In the genomic region with DNA sequence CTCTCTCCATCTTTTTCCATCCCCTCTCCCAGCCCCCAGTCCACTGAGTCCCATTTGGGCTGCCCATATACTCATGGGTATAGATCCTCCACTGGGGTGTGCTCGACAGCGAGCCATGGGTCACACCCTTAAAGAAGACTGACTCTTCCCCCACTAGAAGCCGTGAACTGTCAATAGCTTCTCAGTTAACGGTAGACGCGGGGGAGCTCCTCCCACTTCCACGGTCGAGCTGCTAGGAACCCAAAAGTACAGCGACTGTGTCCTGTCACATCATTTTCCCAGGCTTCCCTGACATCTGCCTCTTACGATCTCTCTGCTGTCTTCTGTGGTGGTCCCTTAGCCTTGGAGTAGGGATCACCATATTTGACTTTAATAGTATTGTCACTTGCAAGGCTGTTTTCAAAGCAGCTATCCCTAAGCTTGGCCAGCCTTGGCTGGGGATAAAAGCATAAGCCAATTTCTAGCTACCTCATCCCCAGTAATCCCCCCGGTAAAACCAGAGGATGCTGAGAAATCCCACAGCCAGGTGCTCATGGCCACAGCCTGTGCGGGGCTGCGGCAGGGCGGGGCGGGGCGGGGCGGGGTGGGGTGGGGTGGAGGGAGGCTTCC, we compare ENCODE assay signal across 9 mouse cellular contexts.
DNase-seq lines count a peak whose midpoint lies in the region; ATAC-seq and TF ChIP-seq lines count a peak whose summit lies in the region.
"Had no signal": no experiment of that assay in that cellular context is flagged by ENCODE, and none has a peak within 500 bp of the region (broad histone marks: within the 10 kb centered on the region; RNA-seq: fewer than 3 reads in every experiment).

No protein-coding gene starts in this region.

- H3K27ac ChIP-seq in heart, embryonic 13.5 days (replicated peaks), result no peak overlapping the region
- no peak overlapping the region for H3K27ac ChIP-seq in stomach, embryonic 14.5 days (ENCODE audit: low read length)
- no peak overlapping the region for H3K27ac ChIP-seq in stomach, postnatal 0 days (replicated peaks)
- H3K27ac ChIP-seq in midbrain, postnatal 0 days (ENCODE audit: low read depth, low read length), result no peak overlapping the region
- H3K27ac ChIP-seq in layer of hippocampus, adult 2 months, result no peak overlapping the region

- ATAC-seq in heart, embryonic 13.5 days (ENCODE audit: extremely low read depth, insufficient number of reproducible peaks, low FRiP score, low TSS enrichment), result no peak
- ATAC-seq in stomach, embryonic 14.5 days (ENCODE audit: insufficient number of reproducible peaks, insufficient read depth, low FRiP score, low read depth), result no peak
- ATAC-seq in stomach, postnatal 0 days (ENCODE audit: low FRiP score, low TSS enrichment), result no peak
- no peak for ATAC-seq in midbrain, postnatal 0 days (ENCODE audit: low FRiP score)

- H3K4me1 ChIP-seq in heart, embryonic 13.5 days, result no peaks in the 10 kb centered on the region
- no peaks in the 10 kb centered on the region for H3K4me1 ChIP-seq in stomach, embryonic 14.5 days (ENCODE audit: control insufficient read depth, insufficient read depth, low read length)
- H3K4me1 ChIP-seq in stomach, postnatal 0 days (replicated peaks; ENCODE audit: control insufficient read depth, insufficient read depth), result no peaks in the 10 kb centered on the region
- no peaks in the 10 kb centered on the region for H3K4me1 ChIP-seq in midbrain, postnatal 0 days (ENCODE audit: insufficient read depth, low read length)

- WGBS in heart, embryonic 13.5 days, result 22% methylated on average over 17 of the region's 17 CpGs
- 33% methylated on average over 17 of the region's 17 CpGs for WGBS in stomach, embryonic 14.5 days
- WGBS in stomach, postnatal 0 days, result 29% methylated on average over 17 of the region's 17 CpGs
- WGBS in midbrain, postnatal 0 days, result 34% methylated on average over 17 of the region's 17 CpGs

- no peak for DNase-seq in heart, postnatal 10 days
- DNase-seq in stomach, postnatal 0 days (ENCODE audit: low spot score), result no peak
- DNase-seq in midbrain, postnatal 0 days (ENCODE audit: low spot score), result no peak
- peak; percentile 27 to 54 for DNase-seq in thymus, postnatal 36 days
- DNase-seq in layer of hippocampus, adult 2 months (ENCODE audit: low spot score in 2 of 2), result no peak
- DNase-seq in left cerebral cortex, postnatal 14 days (ENCODE audit: low spot score in 2 of 2), result no peak

- no peaks in the 10 kb centered on the region for H3K27me3 ChIP-seq in heart, embryonic 13.5 days (replicated peaks)
- H3K27me3 ChIP-seq in stomach, embryonic 14.5 days (ENCODE audit: control insufficient read depth, insufficient read depth, low read length), result no peaks in the 10 kb centered on the region
- H3K27me3 ChIP-seq in stomach, postnatal 0 days (ENCODE audit: control insufficient read depth, insufficient read depth, low read length), result no peaks in the 10 kb centered on the region
- H3K27me3 ChIP-seq in midbrain, postnatal 0 days (ENCODE audit: insufficient read depth, low read length), result no peaks in the 10 kb centered on the region

- H3K9ac ChIP-seq in heart, embryonic 13.5 days, result no peak overlapping the region
- no peak overlapping the region for H3K9ac ChIP-seq in stomach, embryonic 14.5 days (replicated peaks; ENCODE audit: low read depth, low read length)
- H3K9ac ChIP-seq in stomach, postnatal 0 days (ENCODE audit: low read length), result no peak overlapping the region
- no peak overlapping the region for H3K9ac ChIP-seq in midbrain, postnatal 0 days (replicated peaks; ENCODE audit: low read length, poor library complexity, severe bottlenecking)

- H3K36me3 ChIP-seq in heart, embryonic 13.5 days, result no peaks in the 10 kb centered on the region
- no peaks in the 10 kb centered on the region for H3K36me3 ChIP-seq in stomach, embryonic 14.5 days (ENCODE audit: control insufficient read depth, insufficient read depth, low read length)
- no peaks in the 10 kb centered on the region for H3K36me3 ChIP-seq in stomach, postnatal 0 days (ENCODE audit: control insufficient read depth, insufficient read depth, low read length)
- H3K36me3 ChIP-seq in midbrain, postnatal 0 days (ENCODE audit: insufficient read depth, low read length), result no peaks in the 10 kb centered on the region

- peak overlapping the region; percentile 46 for H3K4me2 ChIP-seq in heart, embryonic 13.5 days
- peak overlapping the region; percentile 22; the same call in 1 of the 2 replicates for H3K4me2 ChIP-seq in stomach, embryonic 14.5 days (replicated peaks; ENCODE audit: low read depth, low read length)
- no peak overlapping the region for H3K4me2 ChIP-seq in stomach, postnatal 0 days (replicated peaks; ENCODE audit: low read depth)
- H3K4me2 ChIP-seq in midbrain, postnatal 0 days (ENCODE audit: low read depth, low read length, poor library complexity, severe bottlenecking), result peak overlapping the region; percentile 27

- TF ChIP-seq CTCF in stomach, postnatal 0 days (IDR thresholded peaks at IDR 0.05; ENCODE audit: low read depth), result no peak
- no peak for TF ChIP-seq CTCF in midbrain, postnatal 0 days (IDR thresholded peaks at IDR 0.05)
- no peak for TF ChIP-seq CTCF in layer of hippocampus, adult 2 months (conservative IDR thresholded peaks at IDR 0.05)

- H3K9me3 ChIP-seq in heart, embryonic 13.5 days, result no peaks in the 10 kb centered on the region
- H3K9me3 ChIP-seq in stomach, embryonic 14.5 days (ENCODE audit: control insufficient read depth, low read depth, low read length), result no peaks in the 10 kb centered on the region
- no peaks in the 10 kb centered on the region for H3K9me3 ChIP-seq in stomach, postnatal 0 days (ENCODE audit: control insufficient read depth, low read length)
- H3K9me3 ChIP-seq in midbrain, postnatal 0 days (ENCODE audit: low read length), result no peaks in the 10 kb centered on the region

- H3K4me3 ChIP-seq in heart, embryonic 13.5 days, result 0 out of 2 replicates have a peak overlapping the region, but pooled peaks have one; percentile 1
- no peak overlapping the region for H3K4me3 ChIP-seq in stomach, embryonic 14.5 days (ENCODE audit: low read depth, low read length)
- H3K4me3 ChIP-seq in stomach, postnatal 0 days (ENCODE audit: low read depth, low read length), result no peak overlapping the region
- no peak overlapping the region for H3K4me3 ChIP-seq in midbrain, postnatal 0 days (ENCODE audit: low read depth, low read length)
- no peak overlapping the region for H3K4me3 ChIP-seq in layer of hippocampus, adult 2 months
- H3K4me3 ChIP-seq: erythroblast, embryonic 14.5 days had no signal

- intact Hi-C loops in heart, postnatal 10 days (cut with DNase I), result no loop called here
- intact Hi-C loops in left cerebral cortex, postnatal 14 days (cut with DNase I), result no loop called here

- TF ChIP-seq EP300 in stomach, postnatal 0 days (optimal IDR thresholded peaks at IDR 0.05), result no peak

Comparison
In these comparisons a context has a peak if more than half of its experiments do, and no peak if none do; other contexts are left out.
1. DNase-seq: peak in thymus, postnatal 36 days (2 of 2); none in heart, postnatal 10 days (0 of 2), stomach, postnatal 0 days (single experiment), midbrain, postnatal 0 days (single experiment), layer of hippocampus, adult 2 months (0 of 2) and left cerebral cortex, postnatal 14 days (0 of 2).